Mouse (Mus musculus): ENCODE measurements at regions not wholly inside any gene's neighbourhood (a gene's known extent, or its start where the extent isn't known, plus 50 kb on each side); places are given as distances from the start of the nearest gene placed in this dataset.

DNA sequence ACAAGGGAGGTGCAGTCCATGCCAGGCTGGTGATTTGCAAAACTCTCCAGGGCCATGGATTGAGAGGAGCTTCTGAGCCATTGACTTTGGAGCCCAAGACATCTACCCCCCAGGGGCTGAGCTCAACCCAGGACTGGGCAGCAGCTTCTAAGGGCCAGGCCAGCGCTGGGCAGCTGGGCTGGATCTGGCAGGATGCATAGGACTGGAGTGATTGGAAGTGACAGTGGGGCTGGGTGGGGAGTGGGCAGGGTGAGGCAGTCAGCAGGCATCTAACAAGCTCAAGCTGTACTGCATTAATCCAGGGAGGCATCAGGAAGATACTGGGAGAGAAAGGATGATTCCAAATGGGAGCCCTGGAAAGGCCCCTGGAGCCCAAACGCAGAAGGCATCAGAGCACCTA lies 152.2 kb upstream of the Smim23 start:
- Histone ChIP-seq H3K4me2 (no peak overlapping the region), H3K4me1 (replicated peaks) (peaks cover 27% of the 10 kb centered on the region), H3K36me3 (no peaks in the 10 kb centered on the region), H3K27me3 (no peaks in the 10 kb centered on the region), H3K9me3 (no peaks in the 10 kb centered on the region), H3K9ac (replicated peaks) (no peak overlapping the region), H3K27ac (no peak overlapping the region), H3K4me3 (replicated peaks) (no peak overlapping the region)
- ATAC-seq (ENCODE audit: insufficient number of reproducible peaks, insufficient read depth, low FRiP score, low TSS enrichment, low read depth): no peak
- 71% methylated on average over 2 of the region's 2 CpGs for WGBS

DNA sequence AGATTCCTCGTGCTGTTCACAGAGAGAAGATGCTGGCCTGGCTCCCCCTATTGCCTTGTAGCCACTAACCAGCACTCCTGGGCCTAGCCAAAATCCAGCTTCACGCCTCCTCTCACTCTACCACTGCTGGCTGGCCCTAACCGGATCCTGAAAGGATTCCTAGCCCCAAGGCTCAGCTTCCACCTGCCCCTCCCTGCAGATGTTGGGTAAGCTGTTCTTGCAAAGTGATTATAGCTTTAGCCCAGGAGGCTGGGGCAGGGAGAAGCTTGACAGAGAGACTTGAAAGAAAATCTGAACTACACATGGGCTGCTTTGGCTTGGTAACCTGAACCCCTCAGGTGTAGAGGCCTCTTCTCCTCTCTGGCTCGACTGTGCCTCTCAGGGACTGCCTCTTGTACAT lies 149.0 kb upstream of the Smim23 start:
- no peaks in the 10 kb centered on the region for H3K27me3 ChIP-seq
- H3K27ac ChIP-seq: peak overlapping the region; percentile 57; the same call in 1 of the 2 replicates
- H3K9me3 ChIP-seq: no peaks in the 10 kb centered on the region
- no peaks in the 10 kb centered on the region for H3K36me3 ChIP-seq
- 23% methylated on average over 4 of the region's 4 CpGs for WGBS
- H3K4me3 ChIP-seq (replicated peaks): no peak overlapping the region
- peaks cover 36% of the 10 kb centered on the region for H3K4me1 ChIP-seq (replicated peaks)
- peak; percentile 28; the same call in 1 of the 2 replicates for ATAC-seq (ENCODE audit: insufficient number of reproducible peaks, insufficient read depth, low FRiP score, low TSS enrichment, low read depth)
- no peak overlapping the region for H3K4me2 ChIP-seq
- H3K9ac ChIP-seq (replicated peaks): no peak overlapping the region

DNA sequence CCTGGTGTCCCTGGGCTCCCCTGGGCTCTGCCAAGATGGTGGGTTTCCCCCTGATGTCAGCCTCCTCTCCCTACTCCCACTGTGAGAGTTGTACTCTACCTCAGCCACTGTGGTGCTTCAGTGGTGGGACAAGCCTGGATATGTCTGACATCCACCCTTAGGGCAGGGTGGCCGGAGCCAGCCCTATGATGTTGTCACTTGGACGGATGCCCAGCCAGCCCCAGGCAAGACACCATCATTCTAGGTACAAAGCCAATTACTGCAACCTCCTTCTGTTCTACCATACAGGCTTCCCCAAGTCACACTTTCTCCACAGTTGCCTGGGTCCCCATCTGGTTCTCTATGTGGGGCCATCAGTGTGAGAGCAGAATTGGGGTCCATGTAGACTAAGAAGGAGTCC lies 141.0 kb upstream of the Smim23 start:
- 80% methylated on average over 2 of the region's 2 CpGs for WGBS
- no peak for ATAC-seq (ENCODE audit: insufficient number of reproducible peaks, insufficient read depth, low FRiP score, low TSS enrichment, low read depth)

DNA sequence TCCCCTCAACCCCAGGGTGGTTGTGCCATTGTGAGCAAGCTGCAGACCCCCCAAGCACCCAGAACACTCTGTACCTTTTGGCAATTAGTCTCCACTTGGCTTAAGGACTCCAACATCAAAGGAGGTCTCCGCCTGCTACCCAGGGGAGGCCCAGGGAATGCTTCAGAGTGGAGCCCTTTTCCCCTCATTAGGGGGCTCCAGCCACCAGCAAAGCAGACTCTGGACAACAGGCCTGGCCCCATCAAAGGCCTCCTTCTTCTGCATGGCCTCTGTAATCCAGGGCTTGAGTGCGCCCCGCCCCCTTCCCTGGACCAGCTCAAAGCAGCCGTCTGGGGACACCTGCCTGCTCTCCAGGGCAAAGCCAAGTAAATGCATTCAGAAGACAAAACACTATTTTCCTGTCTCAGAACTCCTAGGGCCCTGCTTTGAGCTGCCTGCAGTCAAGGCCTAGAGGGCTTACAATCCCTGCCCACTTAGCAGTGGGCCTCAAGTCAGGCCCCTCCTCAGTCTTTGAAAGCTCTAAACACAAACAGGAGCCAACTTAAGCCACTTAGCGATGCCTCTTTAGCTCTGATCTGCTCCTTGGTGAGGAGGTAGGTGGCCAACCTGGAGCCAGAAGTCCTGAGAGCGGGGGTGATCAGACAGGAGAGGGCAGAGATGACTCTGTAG lies 139.4 kb upstream of the Smim23 start:
- H3K4me3 ChIP-seq (replicated peaks): no peak overlapping the region
- H3K9me3 ChIP-seq: 0 out of 2 replicates have a peak, but pooled peaks cover 2% of the 10 kb centered on the region
- H3K4me1 ChIP-seq (replicated peaks): peaks cover 24% of the 10 kb centered on the region
- H3K27me3 ChIP-seq: no peaks in the 10 kb centered on the region
- no peaks in the 10 kb centered on the region for H3K36me3 ChIP-seq
- H3K27ac ChIP-seq: peak overlapping the region; percentile 82
- H3K9ac ChIP-seq (replicated peaks): no peak overlapping the region
- no peak overlapping the region for H3K4me2 ChIP-seq
- WGBS: 15% methylated on average over 6 of the region's 6 CpGs
- peak; percentile 75; the same call in 1 of the 2 replicates for ATAC-seq (ENCODE audit: insufficient number of reproducible peaks, insufficient read depth, low FRiP score, low TSS enrichment, low read depth)

More for the DNA sequence above, 141.0 kb upstream of the Smim23 start:
- no peaks in the 10 kb centered on the region for H3K27me3 ChIP-seq
- no peak overlapping the region; the same call in 1 of the 2 replicates for H3K27ac ChIP-seq
- no peak overlapping the region for H3K4me3 ChIP-seq (replicated peaks)
- H3K4me1 ChIP-seq (replicated peaks): peaks cover 28% of the 10 kb centered on the region
- H3K9ac ChIP-seq (replicated peaks): no peak overlapping the region
- H3K36me3 ChIP-seq: no peaks in the 10 kb centered on the region
- 0 out of 2 replicates have a peak, but pooled peaks cover 2% of the 10 kb centered on the region for H3K9me3 ChIP-seq
- no peak overlapping the region for H3K4me2 ChIP-seq

DNA sequence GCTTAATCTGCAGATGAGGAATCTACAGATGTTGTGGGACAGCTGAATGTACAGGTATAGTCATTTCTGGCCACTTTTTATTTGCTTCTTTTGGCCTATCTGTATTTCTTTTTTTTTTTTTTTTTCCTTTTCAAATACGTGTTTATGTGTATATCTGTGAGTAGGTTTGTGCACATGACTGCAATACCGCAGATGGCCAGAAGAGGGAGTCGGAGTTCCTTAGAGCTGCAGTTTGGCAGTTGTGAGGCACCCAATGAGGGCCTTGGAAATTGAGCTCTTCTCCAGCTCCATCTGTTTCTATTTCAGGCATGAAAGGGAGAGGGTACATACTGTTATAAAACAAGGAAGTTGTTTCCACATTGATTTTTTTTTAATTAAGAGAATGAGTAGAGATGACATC lies 137.2 kb upstream of the Smim23 start:
- H3K27me3 ChIP-seq: 0 out of 2 replicates have a peak, but pooled peaks cover 3% of the 10 kb centered on the region
- WGBS: 75% methylated on average over 3 of the region's 3 CpGs

DNA sequence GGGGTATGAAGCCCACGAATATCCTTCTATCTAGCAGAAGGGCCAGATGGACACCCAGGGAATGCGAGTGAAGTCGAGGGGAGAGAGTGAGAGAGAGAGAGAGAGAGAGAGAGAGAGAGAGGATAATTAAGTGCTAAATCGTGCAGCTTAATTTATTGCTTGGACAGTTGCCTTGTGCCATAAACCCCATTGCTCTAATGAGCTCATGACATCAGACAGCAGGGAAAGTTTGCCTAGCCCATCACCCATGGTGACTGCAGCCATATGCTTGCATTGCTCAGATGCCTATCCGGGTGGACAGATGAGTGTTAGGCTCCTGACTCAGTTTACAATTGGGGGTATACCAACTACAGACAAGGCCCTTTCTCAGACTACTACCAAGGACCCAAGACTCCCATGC lies 134.6 kb upstream of the Smim23 start:
- no peak overlapping the region for H3K4me3 ChIP-seq (replicated peaks)
- 39% methylated on average over 5 of the region's 5 CpGs for WGBS
- peaks cover 10% of the 10 kb centered on the region; the same call in 1 of the 2 replicates for H3K27me3 ChIP-seq
- no peak overlapping the region for H3K27ac ChIP-seq
- H3K4me1 ChIP-seq (replicated peaks): peaks cover 10% of the 10 kb centered on the region
- no peaks in the 10 kb centered on the region for H3K36me3 ChIP-seq
- H3K9me3 ChIP-seq: 0 out of 2 replicates have a peak, but pooled peaks cover 2% of the 10 kb centered on the region
- H3K9ac ChIP-seq (replicated peaks): no peak overlapping the region
- no peak overlapping the region for H3K4me2 ChIP-seq
- ATAC-seq (ENCODE audit: insufficient number of reproducible peaks, insufficient read depth, low FRiP score, low TSS enrichment, low read depth): no peak

More for the DNA sequence above, 137.2 kb upstream of the Smim23 start:
- Histone ChIP-seq H3K9me3 (0 out of 2 replicates have a peak, but pooled peaks cover 2% of the 10 kb centered on the region), H3K4me3 (replicated peaks) (no peak overlapping the region), H3K4me2 (no peak overlapping the region), H3K36me3 (no peaks in the 10 kb centered on the region), H3K27ac (no peak overlapping the region), H3K9ac (replicated peaks) (no peak overlapping the region), H3K4me1 (replicated peaks) (peaks cover 24% of the 10 kb centered on the region)
- no peak for ATAC-seq (ENCODE audit: insufficient number of reproducible peaks, insufficient read depth, low FRiP score, low TSS enrichment, low read depth)

DNA sequence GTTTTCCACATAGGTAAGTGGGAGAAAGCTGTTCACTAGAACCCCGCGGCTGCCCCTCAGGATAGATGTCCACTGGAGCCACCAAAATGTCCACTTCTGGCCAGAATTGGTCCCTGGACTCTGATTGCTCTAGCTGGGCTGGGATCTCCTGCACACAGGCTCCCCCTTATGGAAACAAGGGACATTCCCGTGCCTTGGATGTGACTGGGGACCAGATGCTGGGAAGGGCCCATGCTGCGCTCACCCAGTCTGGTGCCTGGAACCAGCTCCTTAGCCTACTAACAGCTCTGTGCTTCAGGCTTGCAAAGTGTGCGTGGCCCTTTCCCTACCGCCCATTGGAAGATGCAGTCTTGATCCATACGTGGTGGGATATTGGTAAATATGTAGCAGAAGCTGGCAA lies 132.6 kb upstream of the Smim23 start:
- peak; percentile 84 for ATAC-seq (ENCODE audit: insufficient number of reproducible peaks, insufficient read depth, low FRiP score, low TSS enrichment, low read depth)
- no peak overlapping the region for H3K9ac ChIP-seq (replicated peaks)
- H3K36me3 ChIP-seq: no peaks in the 10 kb centered on the region
- H3K4me1 ChIP-seq (replicated peaks): no peaks in the 10 kb centered on the region
- 0 out of 2 replicates have a peak, but pooled peaks cover 2% of the 10 kb centered on the region for H3K9me3 ChIP-seq
- H3K4me3 ChIP-seq (replicated peaks): no peak overlapping the region
- H3K4me2 ChIP-seq: no peak overlapping the region
- WGBS: 24% methylated on average over 7 of the region's 7 CpGs
- H3K27ac ChIP-seq: no peak overlapping the region
- peaks cover 12% of the 10 kb centered on the region; the same call in 1 of the 2 replicates for H3K27me3 ChIP-seq

DNA sequence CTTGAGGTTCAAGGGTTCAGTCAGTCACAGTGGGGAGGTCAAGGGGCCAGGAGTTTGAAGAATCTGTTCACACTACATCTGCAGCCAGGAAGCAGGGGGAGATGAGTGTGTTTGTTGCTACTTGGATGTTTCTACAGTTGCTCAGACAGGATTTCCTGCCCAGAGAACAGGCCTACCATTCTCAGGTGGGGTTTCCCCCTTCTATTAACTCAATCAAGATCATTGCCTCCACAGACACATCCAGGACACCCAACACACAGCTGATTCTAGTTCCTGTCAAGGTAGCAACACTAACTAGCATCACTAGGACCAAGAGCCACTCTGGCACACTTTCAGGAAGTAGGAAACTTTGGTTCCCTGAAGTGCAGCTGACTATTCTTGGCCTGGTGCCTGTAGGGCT lies 127.9 kb upstream of the Smim23 start:
- no peak overlapping the region for H3K4me2 ChIP-seq
- H3K27ac ChIP-seq: no peak overlapping the region
- H3K4me1 ChIP-seq (replicated peaks): peaks cover 13% of the 10 kb centered on the region; the same call in 1 of the 2 replicates
- no peak for ATAC-seq (ENCODE audit: insufficient number of reproducible peaks, insufficient read depth, low FRiP score, low TSS enrichment, low read depth)
- no peak overlapping the region for H3K4me3 ChIP-seq (replicated peaks)
- H3K36me3 ChIP-seq: no peaks in the 10 kb centered on the region
- H3K27me3 ChIP-seq: peaks cover 15% of the 10 kb centered on the region; the same call in 1 of the 2 replicates
- no peaks in the 10 kb centered on the region for H3K9me3 ChIP-seq
- H3K9ac ChIP-seq (replicated peaks): no peak overlapping the region

DNA sequence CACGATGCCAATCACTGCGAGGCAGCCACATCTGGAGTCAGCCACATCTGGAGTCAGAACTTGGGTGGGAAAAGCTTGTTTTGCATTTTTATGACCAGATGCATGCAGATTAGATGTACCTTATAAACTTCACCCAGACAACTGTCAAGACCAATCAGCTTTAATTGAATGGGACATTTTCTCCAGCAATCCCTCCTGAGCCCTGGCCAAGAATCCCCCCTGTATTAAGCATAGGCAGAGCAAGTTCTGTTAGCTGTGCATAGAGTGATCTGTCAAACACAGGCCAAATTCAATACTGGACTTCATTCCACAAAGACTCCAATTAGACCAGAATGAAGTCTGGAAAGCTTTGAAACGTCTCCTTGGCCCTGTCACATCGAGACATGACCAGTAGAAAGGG lies 123.7 kb upstream of the Smim23 start:
- whole genome bisulfite sequencing: 51% methylated on average over 4 of the region's 4 CpGs
- Histone ChIP-seq H3K9me3 (no peaks in the 10 kb centered on the region), H3K36me3 (no peaks in the 10 kb centered on the region), H3K4me1 (replicated peaks) (peaks cover 22% of the 10 kb centered on the region), H3K4me3 (replicated peaks) (no peak overlapping the region), H3K4me2 (no peak overlapping the region), H3K9ac (replicated peaks) (0 out of 2 replicates have a peak overlapping the region, but pooled peaks have one; percentile 4), H3K27me3 (0 out of 2 replicates have a peak, but pooled peaks cover 5% of the 10 kb centered on the region), H3K27ac (no peak overlapping the region)
- no peak for ATAC-seq (ENCODE audit: insufficient number of reproducible peaks, insufficient read depth, low FRiP score, low TSS enrichment, low read depth)

DNA sequence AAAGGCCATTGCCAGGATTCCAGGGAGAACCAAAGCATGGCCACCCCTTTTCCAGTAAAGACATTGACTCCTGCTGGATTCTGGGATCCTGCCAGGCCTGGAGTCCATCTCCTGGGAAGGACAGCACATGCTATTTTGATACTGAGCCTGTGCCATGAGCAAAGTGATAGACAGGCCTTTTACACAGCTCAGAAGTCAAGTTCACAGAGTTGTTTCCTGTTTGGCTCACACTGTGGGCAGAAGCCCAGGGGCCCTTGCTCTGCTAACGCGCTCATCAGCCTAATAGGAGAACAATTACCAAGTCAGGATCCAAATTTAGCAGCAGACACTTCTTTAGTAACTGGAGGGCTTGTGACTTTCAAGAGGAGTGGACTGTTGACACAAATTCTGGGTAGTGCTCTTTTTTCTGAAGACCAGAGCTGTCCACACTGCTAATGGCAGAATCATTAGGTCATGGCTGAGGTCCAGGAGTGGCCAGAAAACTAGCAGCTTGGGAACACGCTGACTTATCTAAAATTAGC lies 122.1 kb upstream of the Smim23 start:
- Histone ChIP-seq H3K27me3 (0 out of 2 replicates have a peak, but pooled peaks cover 5% of the 10 kb centered on the region), H3K9ac (replicated peaks) (no peak overlapping the region), H3K4me1 (replicated peaks) (peaks cover 30% of the 10 kb centered on the region), H3K36me3 (no peaks in the 10 kb centered on the region), H3K9me3 (no peaks in the 10 kb centered on the region), H3K27ac (no peak overlapping the region), H3K4me3 (replicated peaks) (no peak overlapping the region), H3K4me2 (no peak overlapping the region)
- 79% methylated on average over 3 of the region's 3 CpGs for WGBS
- no peak for ATAC-seq (ENCODE audit: insufficient number of reproducible peaks, insufficient read depth, low FRiP score, low TSS enrichment, low read depth)

DNA sequence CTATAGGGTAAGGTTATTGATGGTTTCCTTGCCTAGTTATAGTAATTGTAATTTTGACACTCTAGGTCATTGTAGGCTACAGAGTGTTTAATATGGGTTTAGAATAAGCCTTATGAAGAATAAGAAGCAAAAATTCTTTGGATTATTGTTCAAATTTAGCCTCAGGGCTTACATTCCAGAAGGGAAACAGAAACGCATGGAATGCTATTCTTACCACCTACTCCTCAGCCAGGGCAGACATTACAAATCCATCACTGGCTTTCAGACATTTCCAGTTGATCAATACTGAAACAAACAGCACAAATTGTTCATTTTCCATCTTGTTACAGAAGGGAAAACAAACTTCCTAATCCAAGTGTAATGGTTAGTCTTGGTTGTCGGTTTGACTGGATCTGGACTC lies 120.7 kb upstream of the Smim23 start:
- no peak overlapping the region for H3K4me2 ChIP-seq
- peaks cover 32% of the 10 kb centered on the region for H3K4me1 ChIP-seq (replicated peaks)
- H3K27me3 ChIP-seq: 0 out of 2 replicates have a peak, but pooled peaks cover 2% of the 10 kb centered on the region
- ATAC-seq (ENCODE audit: insufficient number of reproducible peaks, insufficient read depth, low FRiP score, low TSS enrichment, low read depth): no peak
- H3K27ac ChIP-seq: no peak overlapping the region
- no peaks in the 10 kb centered on the region for H3K36me3 ChIP-seq
- 86% methylated on average over 2 of the region's 2 CpGs for WGBS
- no peak overlapping the region for H3K9ac ChIP-seq (replicated peaks)
- no peaks in the 10 kb centered on the region for H3K9me3 ChIP-seq
- H3K4me3 ChIP-seq (replicated peaks): no peak overlapping the region

All from limb, embryonic 12.5 days (tissue).